Mouse (Mus musculus) cerebellum, postnatal 10 days (tissue): ENCODE data around the gene Sowaha.
A peak's percentile ranks its signal among the peaks of the same experiment; 100 is the strongest.

ENCODE experiments used
- DNase-seq, 2 experiments: peaks; one replicate each; pipeline ENCODE4 v3.0.0; 2021; ENCODE audit warnings: mixed read lengths in 2 of 2

The Sowaha gene

GRCm38 (mm10) chr11:53479783-53480301 is at the start of gene Sowaha, which contains the start of gene Gm9945:
Sowaha (minus strand) TSS chr11:53480274.
Gm9945 (plus strand) TSS chr11:53480166.
- peak; percentile 73 to 75 for DNase-seq

- peak; percentile 78 to 80 for DNase-seq
Measured at GRCm38 (mm10) chr11:53529253-53529557, 49.1 kb upstream of the Sowaha start.

- DNase-seq = no peak
Measured at GRCm38 (mm10) chr11:53528397-53529252, 48.6 kb upstream of the Sowaha start.

- DNase-seq = no peak
Measured at GRCm38 (mm10) chr11:53525461-53525860, 45.4 kb upstream of the Sowaha start.

- DNase-seq = peak; percentile 58 to 60
Measured at GRCm38 (mm10) chr11:53524905-53525304, 44.8 kb upstream of the Sowaha start.

- peak; percentile 40 to 50 for DNase-seq
Measured at GRCm38 (mm10) chr11:53523545-53524405, 43.7 kb upstream of the Sowaha start.

GRCm38 (mm10) chr11:53522930-53523329 is 42.9 kb upstream of the Sowaha start:
- DNase-seq = peak; percentile 82 to 84

- DNase-seq = no peak
Measured at GRCm38 (mm10) chr11:53522362-53522761, 42.3 kb upstream of the Sowaha start.

GRCm38 (mm10) chr11:53521821-53522131 is 41.7 kb upstream of the Sowaha start:
- no peak for DNase-seq

GRCm38 (mm10) chr11:53521120-53521820 is 41.2 kb upstream of the Sowaha start:
- peak in 1 of 2 experiments; percentile 59 for DNase-seq

GRCm38 (mm10) chr11:53520122-53520978 is 40.3 kb upstream of the Sowaha start:
- peak; percentile 76 for DNase-seq

- DNase-seq = peak; percentile 75 to 76
Measured at GRCm38 (mm10) chr11:53519207-53520121, 39.4 kb upstream of the Sowaha start, which contains the start of gene Sept8. Sept8 (plus strand) TSS chr11:53519257.

- DNase-seq = no peak
Measured at GRCm38 (mm10) chr11:53518759-53519158, 38.7 kb upstream of the Sowaha start.

- DNase-seq = no peak
Measured at GRCm38 (mm10) chr11:53516775-53517627, 36.9 kb upstream of the Sowaha start.

- DNase-seq = no peak
Measured at GRCm38 (mm10) chr11:53510351-53510750, 30.3 kb upstream of the Sowaha start.

GRCm38 (mm10) chr11:53508591-53508990 is 28.5 kb upstream of the Sowaha start:
- DNase-seq = no peak

GRCm38 (mm10) chr11:53508152-53508551 is 28.1 kb upstream of the Sowaha start:
- peak in 1 of 2 experiments; percentile 20 for DNase-seq

- peak; percentile 68 to 77 for DNase-seq
Measured at GRCm38 (mm10) chr11:53507098-53507805, 27.2 kb upstream of the Sowaha start.
